Mouse (Mus musculus): ENCODE data around the gene Ecm1.

DNA sequence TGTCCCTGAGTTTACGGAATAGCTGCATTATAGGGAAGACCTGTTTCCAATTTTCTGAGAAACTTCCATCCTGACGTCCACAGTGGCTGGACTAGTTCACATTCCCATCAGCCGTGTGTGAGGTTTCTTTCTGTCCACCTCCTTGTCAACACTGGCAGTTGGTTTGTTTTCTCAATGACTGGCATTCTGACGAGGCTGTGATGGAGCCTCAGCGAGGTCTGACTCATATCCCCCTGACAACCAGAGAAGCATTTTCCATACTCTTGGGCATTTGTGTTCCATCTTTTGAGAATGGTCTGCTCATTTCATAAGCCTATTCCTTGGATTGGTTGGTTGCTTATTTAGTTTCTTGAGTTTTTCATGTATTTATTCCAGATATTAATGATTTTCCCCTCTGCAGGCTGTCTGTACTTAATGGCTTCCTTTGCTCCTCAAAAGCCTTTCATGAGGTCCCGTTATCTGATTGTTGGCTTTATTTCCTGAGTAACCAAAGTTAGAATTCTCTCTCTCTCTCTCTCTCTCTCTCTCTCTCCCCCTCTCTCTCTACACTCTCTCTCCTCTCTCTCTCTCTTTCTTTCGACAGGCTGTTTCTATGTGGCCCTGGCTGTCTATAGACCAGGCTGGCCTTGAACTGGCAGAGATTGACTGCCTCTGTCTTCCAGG is 12.5 kb downstream of the Ecm1 start:
- TF ChIP-seq TAL1 (IDR thresholded peaks at IDR 0.05; ENCODE audit: low read length) (no peak), GATA1 (IDR thresholded peaks at IDR 0.05; ENCODE audit: low read length) (no peak)

Measured in erythroblast, embryonic 14.5 days (primary cell).